Mouse (Mus musculus) bone marrow macrophage, adult 2 months (primary cell): ENCODE measurements around the gene Ccdc146.

ENCODE experiments used
- CTCF ChIP-seq: IDR thresholded peaks from 2 replicates; pipeline ENCODE4 v1.5.1; 2012; ENCODE audit warnings: low read depth, mild to moderate bottlenecking, low read length, moderate library complexity
- POLR2A ChIP-seq: IDR thresholded peaks from 2 replicates; pipeline ENCODE4 v1.6.1; 2012; ENCODE audit warnings: mild to moderate bottlenecking, low read depth, low read length, borderline replicate concordance

GRCm38 (mm10) chr5:21381986-21382385, 42.5 kb downstream of the Ccdc146 start:
- TF ChIP-seq CTCF: no peak
- TF ChIP-seq POLR2A: no peak
